10 mouse cellular contexts compared by ENCODE assay signal in the genomic region with DNA sequence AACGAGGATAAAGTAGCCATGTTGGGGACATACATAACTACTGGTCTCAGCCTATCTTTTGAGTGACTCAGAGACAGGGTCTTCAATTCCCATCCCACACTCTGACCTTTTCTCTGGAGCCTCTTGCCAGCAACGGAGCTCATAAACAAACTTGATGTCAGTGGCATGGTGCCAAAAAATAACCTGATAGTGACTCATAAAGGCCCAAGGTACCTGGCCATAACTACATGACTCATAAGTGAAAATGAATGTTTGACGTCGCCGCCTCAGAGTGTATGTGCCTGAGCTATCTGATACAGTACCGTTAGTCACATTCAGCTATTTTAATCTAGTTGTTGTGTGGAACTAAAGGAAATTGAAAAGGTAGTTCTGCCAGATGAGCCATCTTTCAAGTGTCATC. TPM values are rescaled to one million over a fixed set of nuclear protein-coding genes. Genes with fewer than 3 reads are reported as not detected.
DNase-seq lines count a peak whose midpoint lies in the region; ATAC-seq and TF ChIP-seq lines count a peak whose summit lies in the region.
"Had no signal": no experiment of that assay in that cellular context is flagged by ENCODE, and none has a peak within 500 bp of the region (broad histone marks: within the 10 kb centered on the region; RNA-seq: fewer than 3 reads in every experiment).

No protein-coding gene starts in this region.

- H3K4me1 ChIP-seq in forebrain, embryonic 10.5 days = peaks cover 95% of the 10 kb centered on the region
- H3K4me1 ChIP-seq in forebrain, postnatal 0 days (ENCODE audit: insufficient read depth) = peaks cover 6% of the 10 kb centered on the region
- peaks cover 57% of the 10 kb centered on the region for H3K4me1 ChIP-seq in liver, embryonic 11.5 days (replicated peaks; ENCODE audit: control insufficient read depth, insufficient read depth, low read length)
- H3K4me1 ChIP-seq in limb, embryonic 14.5 days (ENCODE audit: control insufficient read depth, insufficient read depth, low read length) = peaks cover 82% of the 10 kb centered on the region

- peak overlapping the region; percentile 93 for H3K27ac ChIP-seq in forebrain, embryonic 10.5 days
- H3K27ac ChIP-seq in forebrain, postnatal 0 days (ENCODE audit: low read depth, low read length) = no peak overlapping the region
- no peak overlapping the region for H3K27ac ChIP-seq in liver, embryonic 11.5 days (ENCODE audit: low read depth, low read length)
- H3K27ac ChIP-seq in limb, embryonic 14.5 days (replicated peaks; ENCODE audit: low read depth, low read length) = 0 out of 2 replicates have a peak overlapping the region, but pooled peaks have one; percentile 96

- ATAC-seq in forebrain, postnatal 0 days = no peak
- no peak for ATAC-seq in liver, embryonic 11.5 days (replicated peaks; ENCODE audit: low FRiP score)
- ATAC-seq in limb, embryonic 14.5 days (ENCODE audit: low FRiP score, low read depth) = no peak

- 92% methylated on average over 6 of the region's 6 CpGs for WGBS in forebrain, embryonic 10.5 days
- WGBS in forebrain, postnatal 0 days = 79% methylated on average over 6 of the region's 6 CpGs
- WGBS in liver, embryonic 11.5 days = 73% methylated on average over 6 of the region's 6 CpGs
- WGBS in limb, embryonic 14.5 days = 60% methylated on average over 6 of the region's 6 CpGs

- no peak overlapping the region for H3K4me2 ChIP-seq in forebrain, postnatal 0 days (ENCODE audit: low read depth)
- H3K4me2 ChIP-seq in liver, embryonic 11.5 days = no peak overlapping the region
- H3K4me2 ChIP-seq in limb, embryonic 14.5 days (replicated peaks; ENCODE audit: low read depth, low read length, severe bottlenecking) = no peak overlapping the region

- no peak overlapping the region for H3K4me3 ChIP-seq in forebrain, embryonic 10.5 days
- no peak overlapping the region for H3K4me3 ChIP-seq in forebrain, postnatal 0 days (ENCODE audit: low read depth, low read length)
- no peak overlapping the region for H3K4me3 ChIP-seq in liver, embryonic 11.5 days (ENCODE audit: low read depth, low read length)
- H3K4me3 ChIP-seq in limb, embryonic 14.5 days (replicated peaks; ENCODE audit: low read length) = no peak overlapping the region

- no peaks in the 10 kb centered on the region for H3K9me3 ChIP-seq in forebrain, embryonic 10.5 days
- no peaks in the 10 kb centered on the region for H3K9me3 ChIP-seq in forebrain, postnatal 0 days (ENCODE audit: low read length)
- no peaks in the 10 kb centered on the region for H3K9me3 ChIP-seq in liver, embryonic 11.5 days (ENCODE audit: control insufficient read depth, low read length)
- no peaks in the 10 kb centered on the region for H3K9me3 ChIP-seq in limb, embryonic 14.5 days (ENCODE audit: control insufficient read depth, low read length)

- no peaks in the 10 kb centered on the region for H3K36me3 ChIP-seq in forebrain, embryonic 10.5 days (replicated peaks)
- H3K36me3 ChIP-seq in forebrain, postnatal 0 days (ENCODE audit: insufficient read depth) = no peaks in the 10 kb centered on the region
- H3K36me3 ChIP-seq in liver, embryonic 11.5 days (ENCODE audit: control insufficient read depth, insufficient read depth, low read length) = no peaks in the 10 kb centered on the region
- no peaks in the 10 kb centered on the region for H3K36me3 ChIP-seq in limb, embryonic 14.5 days (ENCODE audit: control insufficient read depth, insufficient read depth, low read length)

- no peak for TF ChIP-seq POLR2A in limb, embryonic 14.5 days (IDR thresholded peaks at IDR 0.05; ENCODE audit: borderline replicate concordance, extremely low read depth, insufficient read depth, insufficient read length)

- TF ChIP-seq CTCF in forebrain, postnatal 0 days (IDR thresholded peaks at IDR 0.05; ENCODE audit: low read depth) = no peak

- no peak overlapping the region for H3K9ac ChIP-seq in forebrain, postnatal 0 days
- H3K9ac ChIP-seq in liver, embryonic 11.5 days (ENCODE audit: low read depth, low read length) = no peak overlapping the region
- H3K9ac ChIP-seq in limb, embryonic 14.5 days (ENCODE audit: low read depth, low read length, severe bottlenecking) = no peak overlapping the region

- DNase-seq in forebrain, embryonic 10.5 days (ENCODE audit: extremely low spot score, low spot score) = no peak
- DNase-seq in forebrain, postnatal 0 days = no peak
- peak; percentile 3 for DNase-seq in liver
- no peak for DNase-seq in liver, embryonic 11.5 days (ENCODE audit: low spot score)
- DNase-seq in brain, adult 2 months (ENCODE audit: low read depth, low spot score) = peak; percentile 29
- DNase-seq in limb, embryonic 14.5 days (ENCODE audit: low spot score) = no peak
- no peak for DNase-seq in urinary bladder, postnatal 10 days (ENCODE audit: low spot score)
- DNase-seq in kidney, postnatal 36 days = no peak
- DNase-seq: cerebellum, adult 9-11 months; kidney, adult 11 months had no signal

- H3K27me3 ChIP-seq in forebrain, embryonic 10.5 days (ENCODE audit: poor library complexity, severe bottlenecking) = peaks cover 44% of the 10 kb centered on the region
- 0 out of 2 replicates have a peak, but pooled peaks cover 4% of the 10 kb centered on the region for H3K27me3 ChIP-seq in forebrain, postnatal 0 days (ENCODE audit: insufficient read depth, low read length)
- H3K27me3 ChIP-seq in liver, embryonic 11.5 days (replicated peaks; ENCODE audit: control insufficient read depth, insufficient read depth, low read length) = peaks cover 4% of the 10 kb centered on the region; the same call in 1 of the 2 replicates
- H3K27me3 ChIP-seq in limb, embryonic 14.5 days (ENCODE audit: control insufficient read depth, insufficient read depth, low read length) = no peaks in the 10 kb centered on the region

RNA-seq across cellular contexts. Expression of gene Fignl1, which starts 16.9 kb away (rescaled TPM):
- 101 and 114 TPM in 2 replicates for polyA plus RNA-seq in forebrain, embryonic 10.5 days (2016; fragmentation: Nextera tagmentation; extraction: Ambion mirVana)
- 4.8 and 7.8 TPM in 2 replicates for total RNA-seq in forebrain, postnatal 0 days (2014; rRNA removed)
- polyA plus RNA-seq in forebrain, postnatal 0 days (2015; fragmentation: Nextera tagmentation; extraction: Ambion mirVana) = 4.4 and 4.9 TPM in 2 replicates
- polyA plus RNA-seq in liver, embryonic 11.5 days (2014; fragmentation: Nextera tagmentation; extraction: Ambion mirVana) = 122 and 151 TPM in 2 replicates
- polyA plus RNA-seq in limb, embryonic 14.5 days (2012; rRNA removed) = 20.0 and 21.2 TPM in 2 replicates
- polyA plus RNA-seq in limb, embryonic 14.5 days (2014; fragmentation: Nextera tagmentation; extraction: Ambion mirVana) = 43.2 and 46.5 TPM in 2 replicates

Comparison
In these comparisons a context has a peak if more than half of its experiments do, and no peak if none do; other contexts are left out.
1. DNase-seq: peak in liver (single experiment) and brain, adult 2 months (single experiment); none in forebrain, embryonic 10.5 days (single experiment), forebrain, postnatal 0 days (single experiment), liver, embryonic 11.5 days (single experiment), limb, embryonic 14.5 days (single experiment), urinary bladder, postnatal 10 days (single experiment) and kidney, postnatal 36 days (0 of 2).
2. H3K27ac ChIP-seq: peak in forebrain, embryonic 10.5 days (single experiment) and limb, embryonic 14.5 days (single experiment); none in forebrain, postnatal 0 days (single experiment) and liver, embryonic 11.5 days (single experiment).